Mouse (Mus musculus) lung, adult 2 months (tissue): ENCODE results near the gene Fam3c.

ENCODE experiments used
- CTCF ChIP-seq: fragments of 200-500 bp; IDR thresholded peaks from 2 replicates; pipeline ENCODE4 v1.5.1; 2011; ENCODE audit warnings: mild to moderate bottlenecking, low read length, control low read depth; ENCODE audit not compliant: insufficient read depth
- POLR2A ChIP-seq: fragments of 200-500 bp; IDR thresholded peaks from 2 replicates; pipeline ENCODE4 v1.6.1; 2011; ENCODE audit warnings: low read depth, mild to moderate bottlenecking, control low read depth, low read length, borderline replicate concordance; ENCODE audit errors: extremely low read depth

DNA sequence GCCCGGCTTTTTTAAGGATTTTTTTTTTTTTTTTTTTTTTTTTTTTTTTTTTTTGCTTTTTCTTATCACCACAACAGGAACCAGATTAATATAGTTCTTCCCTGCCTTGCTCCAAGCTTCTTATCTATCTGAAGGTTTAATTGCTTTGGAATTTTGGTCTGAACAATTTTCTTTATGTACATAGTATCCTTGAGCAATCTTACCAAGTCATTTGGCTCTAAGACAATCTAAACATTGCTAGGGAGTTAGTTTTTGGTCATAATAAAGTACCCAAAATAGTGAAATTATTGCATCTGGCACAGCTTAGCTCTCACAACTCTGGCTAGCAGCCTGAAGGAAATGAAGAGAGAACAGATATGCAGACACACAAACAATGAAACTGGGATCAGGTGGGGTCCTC lies 23.8 kb upstream of the Fam3c start:
- TF ChIP-seq CTCF: no peak
- TF ChIP-seq POLR2A: no peak
